Mouse (Mus musculus): Measurements from ENCODE around the gene Pim2. TPM values are rescaled to one million over a fixed set of nuclear protein-coding genes. Genes with fewer than 3 reads are reported as not detected.

The Pim2 gene
- polyA plus RNA-seq, 1 experiment from 2014 or later, result 3.5 TPM

- H3K36me3 ChIP-seq (replicated peaks), result peaks cover 59% of the 10 kb centered on the region
- 31% methylated on average over 2 of the region's 2 CpGs for WGBS (ENCODE audit: insufficient replicate concordance)
- no peaks in the 10 kb centered on the region for H3K27me3 ChIP-seq
- ATAC-seq (ENCODE audit: insufficient read depth), result no peak
- H3K4me2 ChIP-seq, result no peak overlapping the region
- H3K9ac ChIP-seq, result no peak overlapping the region
- peaks cover 16% of the 10 kb centered on the region for H3K4me1 ChIP-seq (replicated peaks)
- H3K27ac ChIP-seq (replicated peaks), result no peak overlapping the region
- H3K4me3 ChIP-seq (replicated peaks), result no peak overlapping the region
- H3K9me3 ChIP-seq (replicated peaks), result no peaks in the 10 kb centered on the region
These were observed 12.3 kb upstream of the Pim2 start for GRCm38 (mm10) chrX:7865786-7866185.

GRCm38 (mm10) chrX:7867141-7867540 lies 10.9 kb upstream of the Pim2 start:
- Histone ChIP-seq H3K36me3 (replicated peaks) (peaks cover 60% of the 10 kb centered on the region), H3K27ac (replicated peaks) (no peak overlapping the region), H3K9ac (no peak overlapping the region), H3K4me1 (replicated peaks) (peaks cover 8% of the 10 kb centered on the region), H3K4me3 (replicated peaks) (no peak overlapping the region), H3K4me2 (no peak overlapping the region), H3K9me3 (replicated peaks) (no peaks in the 10 kb centered on the region), H3K27me3 (no peaks in the 10 kb centered on the region)
- no peak for ATAC-seq (ENCODE audit: insufficient read depth)
- 88% methylated on average over 1 of the region's 1 CpGs for WGBS (ENCODE audit: insufficient replicate concordance)

- H3K4me2 ChIP-seq, result no peak overlapping the region
- no peak overlapping the region for H3K27ac ChIP-seq (replicated peaks)
- H3K9me3 ChIP-seq (replicated peaks), result no peaks in the 10 kb centered on the region
- H3K36me3 ChIP-seq (replicated peaks), result peaks cover 69% of the 10 kb centered on the region
- no peak overlapping the region for H3K4me3 ChIP-seq (replicated peaks)
- ATAC-seq (ENCODE audit: insufficient read depth), result no peak
- no peaks in the 10 kb centered on the region for H3K27me3 ChIP-seq
- 44% methylated on average over 2 of the region's 2 CpGs for WGBS (ENCODE audit: insufficient replicate concordance)
- peaks cover 8% of the 10 kb centered on the region for H3K4me1 ChIP-seq (replicated peaks)
- no peak overlapping the region for H3K9ac ChIP-seq
These were observed 9.6 kb upstream of the Pim2 start for GRCm38 (mm10) chrX:7868506-7868905.

- Histone ChIP-seq H3K9ac (no peak overlapping the region), H3K9me3 (replicated peaks) (no peaks in the 10 kb centered on the region), H3K27me3 (no peaks in the 10 kb centered on the region), H3K4me2 (no peak overlapping the region), H3K27ac (replicated peaks) (no peak overlapping the region), H3K4me1 (replicated peaks) (peaks cover 8% of the 10 kb centered on the region), H3K4me3 (replicated peaks) (no peak overlapping the region), H3K36me3 (replicated peaks) (peaks cover 82% of the 10 kb centered on the region)
- ATAC-seq (ENCODE audit: insufficient read depth), result no peak
- WGBS (ENCODE audit: insufficient replicate concordance), result 59% methylated on average over 3 of the region's 3 CpGs
These were observed 8.2 kb upstream of the Pim2 start for GRCm38 (mm10) chrX:7869826-7870225.

- Histone ChIP-seq H3K27ac (replicated peaks) (no peak overlapping the region), H3K9ac (peak overlapping the region; percentile 32; the same call in 1 of the 2 replicates), H3K4me3 (replicated peaks) (peak overlapping the region; percentile 55), H3K4me2 (peak overlapping the region; percentile 82), H3K9me3 (replicated peaks) (no peaks in the 10 kb centered on the region), H3K4me1 (replicated peaks) (peaks cover 28% of the 10 kb centered on the region), H3K36me3 (replicated peaks) (peaks cover 25% of the 10 kb centered on the region), H3K27me3 (peaks cover 4% of the 10 kb centered on the region; the same call in 1 of the 2 replicates)
- 0 out of 2 replicates have a peak, but pooled peaks have one; percentile 2 for ATAC-seq (ENCODE audit: insufficient read depth)
- 26% methylated on average over 21 of the region's 21 CpGs for WGBS (ENCODE audit: insufficient replicate concordance)
These were observed 433 bp downstream of the Pim2 start for GRCm38 (mm10) chrX:7878495-7878894.

- Histone ChIP-seq H3K27ac (replicated peaks) (no peak overlapping the region), H3K9ac (no peak overlapping the region), H3K9me3 (replicated peaks) (no peaks in the 10 kb centered on the region), H3K4me1 (replicated peaks) (peaks cover 34% of the 10 kb centered on the region), H3K27me3 (peaks cover 4% of the 10 kb centered on the region; the same call in 1 of the 2 replicates), H3K36me3 (replicated peaks) (peaks cover 12% of the 10 kb centered on the region), H3K4me3 (replicated peaks) (no peak overlapping the region), H3K4me2 (peak overlapping the region; percentile 82)
- no peak for ATAC-seq (ENCODE audit: insufficient read depth)
- WGBS (ENCODE audit: insufficient replicate concordance), result 14% methylated on average over 11 of the region's 11 CpGs
These were observed 1.8 kb downstream of the Pim2 start for GRCm38 (mm10) chrX:7879819-7880218.

- peak within 1 kb of the TSS; percentile 58 for H3K9ac ChIP-seq
- H3K27ac ChIP-seq (replicated peaks), result peak within 1 kb of the TSS; percentile 67; the same call in 1 of the 2 replicates
- H3K36me3 ChIP-seq (replicated peaks), result no peaks in the 10 kb centered on the region
- peaks cover 22% of the 10 kb centered on the region for H3K4me1 ChIP-seq (replicated peaks)
- 12% methylated on average over 49 of the region's 49 CpGs for WGBS (ENCODE audit: insufficient replicate concordance)
- H3K27me3 ChIP-seq, result no peaks in the 10 kb centered on the region
- peak within 1 kb of the TSS; percentile 74 for H3K4me2 ChIP-seq
- ATAC-seq (ENCODE audit: insufficient read depth), result peak; percentile 93
- H3K4me3 ChIP-seq (replicated peaks), result peak within 1 kb of the TSS; percentile 69
- no peaks in the 10 kb centered on the region for H3K9me3 ChIP-seq (replicated peaks)
These were observed 5.9 kb downstream of the Pim2 start, which contains the start of gene Slc35a2 for GRCm38 (mm10) chrX:7883841-7884567. Gene Slc35a2 (plus strand): TSS chrX:7884028.

- WGBS (ENCODE audit: insufficient replicate concordance), result 17% methylated on average over 13 of the region's 13 CpGs
- H3K36me3 ChIP-seq (replicated peaks), result peaks cover 18% of the 10 kb centered on the region; the same call in 1 of the 2 replicates
- H3K4me2 ChIP-seq, result peak overlapping the region; percentile 78
- no peak for ATAC-seq (ENCODE audit: insufficient read depth)
- no peaks in the 10 kb centered on the region for H3K27me3 ChIP-seq
- H3K9ac ChIP-seq, result peak overlapping the region; percentile 50
- H3K4me1 ChIP-seq (replicated peaks), result peaks cover 20% of the 10 kb centered on the region
- H3K4me3 ChIP-seq (replicated peaks), result peak overlapping the region; percentile 74
- no peaks in the 10 kb centered on the region for H3K9me3 ChIP-seq (replicated peaks)
- peak overlapping the region; percentile 84 for H3K27ac ChIP-seq (replicated peaks)
These were observed 20.1 kb downstream of the Pim2 start for GRCm38 (mm10) chrX:7898211-7898610.

GRCm38 (mm10) chrX:7898880-7899874 lies 21.1 kb downstream of the Pim2 start, which contains the start of the genes Pqbp1 and Timm17b:
Gene Pqbp1 (minus strand): TSS chrX:7899269.
Gene Timm17b (plus strand): TSS chrX:7899357.
- H3K27me3 ChIP-seq, result no peaks in the 10 kb centered on the region
- WGBS (ENCODE audit: insufficient replicate concordance), result 16% methylated on average over 60 of the region's 62 CpGs
- H3K4me2 ChIP-seq, result peak within 1 kb of the TSS; percentile 78
- peaks cover 16% of the 10 kb centered on the region; the same call in 1 of the 2 replicates for H3K36me3 ChIP-seq (replicated peaks)
- H3K4me3 ChIP-seq (replicated peaks), result peak within 1 kb of the TSS; percentile 74
- ATAC-seq (ENCODE audit: insufficient read depth), result peak; percentile 99
- H3K9ac ChIP-seq, result peak within 1 kb of the TSS; percentile 64
- H3K9me3 ChIP-seq (replicated peaks), result no peaks in the 10 kb centered on the region
- H3K4me1 ChIP-seq (replicated peaks), result peaks cover 20% of the 10 kb centered on the region
- peak within 1 kb of the TSS; percentile 84 for H3K27ac ChIP-seq (replicated peaks)

GRCm38 (mm10) chrX:7904441-7904840 lies 26.4 kb downstream of the Pim2 start:
- no peak for ATAC-seq (ENCODE audit: insufficient read depth)
- Histone ChIP-seq H3K4me3 (replicated peaks) (no peak overlapping the region), H3K4me2 (no peak overlapping the region), H3K27me3 (no peaks in the 10 kb centered on the region), H3K36me3 (replicated peaks) (peaks cover 13% of the 10 kb centered on the region; the same call in 1 of the 2 replicates), H3K4me1 (replicated peaks) (peaks cover 10% of the 10 kb centered on the region), H3K9me3 (replicated peaks) (no peaks in the 10 kb centered on the region), H3K27ac (replicated peaks) (no peak overlapping the region), H3K9ac (no peak overlapping the region)
- WGBS (ENCODE audit: insufficient replicate concordance), result 71% methylated on average over 5 of the region's 5 CpGs
